Mouse (Mus musculus) lung, postnatal 0 days (tissue): ENCODE results near the gene Prickle4.

Experiments
- CTCF ChIP-seq: IDR thresholded peaks from 2 replicates; pipeline ENCODE4 v1.5.1; 2016; ENCODE audit warnings: antibody characterized with exemption, mild to moderate bottlenecking
- EP300 ChIP-seq: IDR thresholded peaks from 2 replicates; pipeline ENCODE4 v1.6.1; 2016; ENCODE audit warnings: antibody characterized with exemption, mild to moderate bottlenecking, control low read depth

DNA sequence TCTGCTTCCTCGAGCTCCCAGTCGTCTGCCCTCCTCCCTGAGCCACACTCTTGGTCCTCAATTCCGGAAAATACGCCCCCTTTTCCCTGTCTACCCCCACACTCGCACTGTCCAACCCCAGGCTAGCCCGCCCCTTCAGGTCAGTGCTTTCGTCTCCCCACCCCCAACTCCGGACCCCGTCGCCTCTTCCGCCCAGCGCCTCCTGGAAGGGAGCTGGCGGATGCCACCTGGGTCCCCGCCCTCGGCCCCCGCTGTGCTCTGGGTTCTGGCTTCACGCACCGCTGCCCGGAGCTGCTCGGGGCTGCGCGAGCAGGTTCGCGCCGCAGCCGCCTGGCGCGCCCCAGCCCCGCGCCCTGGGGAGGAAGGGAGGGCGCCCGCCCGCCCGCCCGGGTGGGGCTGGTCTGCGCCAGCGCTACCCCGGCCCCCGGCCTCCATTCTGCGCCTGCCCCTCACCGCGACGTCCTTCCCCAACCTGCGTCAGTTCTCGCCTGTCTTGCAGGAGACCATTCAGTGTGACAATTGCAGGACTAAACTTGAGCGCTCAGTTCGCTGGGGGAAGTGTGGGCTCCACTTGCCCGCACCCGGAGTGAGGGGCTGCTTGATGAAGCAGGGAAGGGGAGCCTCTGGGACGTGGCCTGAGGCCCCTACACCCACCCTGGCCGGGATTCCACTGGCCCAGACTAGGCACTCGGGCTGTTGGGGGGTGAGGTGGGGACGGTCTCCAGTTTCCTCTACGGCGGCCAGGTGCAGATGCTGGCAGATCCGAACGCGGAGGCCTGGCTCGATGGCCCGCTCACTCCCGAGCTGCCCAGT is 43.7 kb upstream of the Prickle4 start:
- TF ChIP-seq CTCF: no peak
- TF ChIP-seq EP300: no peak
